Mouse (Mus musculus) layer of hippocampus, adult 8-10 months (tissue): ENCODE measurements at regions not wholly inside any gene's neighbourhood (a gene's known extent, or its start where the extent isn't known, plus 50 kb on each side); places are given as distances from the start of the nearest gene placed in this dataset.

Experiments
- DNase-seq, 2 experiments: peaks; one replicate each; pipeline ENCODE4 v3.0.0; 2022; ENCODE audit warnings: low spot score in 2 of 2

DNA sequence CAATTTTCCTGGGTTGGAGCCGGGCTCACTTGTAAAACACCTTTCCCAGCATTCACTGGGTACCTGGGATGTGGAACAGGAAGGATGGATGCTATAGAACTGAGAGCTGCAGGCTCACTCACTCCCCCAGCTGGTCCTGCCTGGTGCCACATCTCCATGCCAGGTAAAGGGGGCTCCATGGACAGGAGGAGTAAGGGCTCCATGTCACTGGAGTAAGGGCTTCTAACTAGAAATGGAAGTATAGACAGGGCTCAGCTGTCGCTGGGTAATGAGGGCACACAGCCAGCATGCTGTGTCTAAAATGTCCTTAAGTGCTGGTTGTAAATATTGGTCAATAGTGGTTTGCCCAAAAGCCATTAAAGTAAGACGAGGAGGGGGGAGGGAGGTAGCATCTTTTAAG, 99.4 kb upstream of the Gpr12 start:
- DNase-seq = no peak

DNA sequence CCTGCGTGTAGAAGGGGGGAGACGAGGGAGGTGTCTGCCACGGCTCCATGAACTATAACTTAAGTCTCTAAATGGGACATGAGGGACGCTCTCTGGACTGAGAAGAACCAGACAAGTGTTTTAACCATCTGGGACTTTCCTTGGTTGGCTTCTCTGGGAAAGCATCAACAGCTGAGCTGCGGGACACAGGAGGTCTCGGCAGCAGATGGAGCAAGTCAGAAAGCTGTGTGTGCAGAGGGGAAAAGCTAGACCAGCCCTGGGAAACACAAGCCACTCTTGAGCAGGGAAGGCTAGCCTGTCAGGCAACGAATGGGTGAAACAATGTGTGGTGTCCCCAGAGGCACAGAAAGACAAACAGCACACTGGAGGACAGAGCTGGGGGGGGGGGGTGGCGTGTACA, 98.5 kb upstream of the Gpr12 start:
- DNase-seq = no peak

GRCm38 (mm10) chr5:146682893-146683292, 97.9 kb upstream of the Gpr12 start:
- no peak for DNase-seq

- no peak for DNase-seq
Observed at GRCm38 (mm10) chr5:146681512-146681911, 96.5 kb upstream of the Gpr12 start.

DNA sequence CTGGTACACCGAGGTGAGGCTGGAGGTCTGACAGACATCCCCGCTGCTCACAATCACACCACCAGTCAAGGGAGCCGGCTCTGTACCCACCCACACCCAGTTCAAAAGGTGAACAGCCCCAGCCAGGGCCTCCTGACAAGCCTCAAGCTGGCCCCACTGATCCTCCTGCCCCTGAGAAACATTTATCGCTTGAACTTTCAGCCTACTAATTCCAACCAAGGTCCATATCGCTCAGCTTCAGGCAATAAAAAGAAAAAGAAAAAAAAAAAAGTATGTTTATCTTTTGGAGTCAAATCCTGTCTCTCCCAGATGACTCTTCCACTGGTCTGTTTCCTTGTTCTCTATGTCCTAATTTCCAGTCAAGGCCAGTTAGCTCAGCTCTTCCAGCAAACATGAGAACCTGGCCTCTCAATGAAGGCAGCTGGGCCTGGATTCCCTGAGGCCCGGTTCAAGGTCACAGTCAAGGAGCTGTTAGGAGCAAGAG, 94.2 kb upstream of the Gpr12 start:
- no peak for DNase-seq

DNA sequence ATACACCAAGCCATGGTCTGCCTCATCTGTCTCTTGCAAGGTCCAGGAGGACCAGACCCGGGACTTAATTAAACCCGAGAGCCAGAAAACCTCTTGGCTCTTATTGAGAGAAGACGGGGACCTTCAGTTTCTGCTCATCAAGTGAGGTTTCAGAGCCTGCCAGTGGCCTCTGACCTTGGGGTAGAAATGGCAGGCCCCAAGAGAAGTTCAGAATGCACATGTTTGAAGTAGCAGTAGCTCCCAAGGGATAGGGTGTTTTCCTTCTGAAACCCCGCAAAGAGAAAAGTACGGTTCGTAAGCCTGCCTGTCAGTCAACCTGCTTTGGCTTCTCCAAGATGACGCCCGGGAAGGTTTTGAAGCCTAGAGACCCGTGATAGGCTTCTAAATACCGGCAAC, 93.7 kb upstream of the Gpr12 start:
- no peak for DNase-seq

DNA sequence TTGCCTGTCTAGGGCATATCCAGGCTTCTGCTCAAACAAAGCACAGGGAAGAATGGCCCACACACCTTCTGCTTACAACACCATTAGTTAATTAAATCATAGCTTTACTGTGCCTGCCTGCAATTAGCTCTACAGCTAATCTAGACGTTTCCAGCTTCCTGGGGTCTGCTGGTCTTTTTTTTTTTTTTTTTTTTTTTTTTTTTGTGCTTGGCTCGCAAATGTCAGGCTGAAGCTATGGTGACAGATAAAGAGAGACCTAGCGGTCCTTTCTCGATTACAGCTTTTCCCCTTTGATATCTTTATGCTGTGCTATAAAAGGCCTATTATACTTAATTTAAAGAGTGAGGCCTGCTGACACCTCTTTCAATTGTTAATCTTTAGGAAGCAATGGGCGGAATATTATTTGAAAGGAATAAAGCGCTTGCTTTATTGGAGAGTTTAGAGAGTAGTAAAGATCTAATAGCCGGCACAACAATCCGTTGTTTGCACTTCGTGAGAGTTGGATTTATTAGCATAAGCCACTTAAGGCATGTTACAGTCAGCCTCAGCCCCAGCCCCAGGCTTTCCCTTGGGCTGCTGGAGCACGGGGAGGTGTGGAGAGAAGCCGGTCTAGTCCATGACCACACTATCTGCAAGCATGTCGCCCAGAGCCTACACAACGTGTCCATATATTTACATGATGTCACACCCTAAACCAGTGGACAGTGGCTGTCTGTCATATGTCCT, 93.2 kb upstream of the Gpr12 start:
- DNase-seq = no peak

- DNase-seq = no peak
Observed at GRCm38 (mm10) chr5:146677151-146677515, 92.1 kb upstream of the Gpr12 start.

- DNase-seq = no peak
Observed at GRCm38 (mm10) chr5:146676470-146677150, 91.6 kb upstream of the Gpr12 start.

- DNase-seq = no peak
Observed at GRCm38 (mm10) chr5:146675887-146676277, 90.8 kb upstream of the Gpr12 start.

DNA sequence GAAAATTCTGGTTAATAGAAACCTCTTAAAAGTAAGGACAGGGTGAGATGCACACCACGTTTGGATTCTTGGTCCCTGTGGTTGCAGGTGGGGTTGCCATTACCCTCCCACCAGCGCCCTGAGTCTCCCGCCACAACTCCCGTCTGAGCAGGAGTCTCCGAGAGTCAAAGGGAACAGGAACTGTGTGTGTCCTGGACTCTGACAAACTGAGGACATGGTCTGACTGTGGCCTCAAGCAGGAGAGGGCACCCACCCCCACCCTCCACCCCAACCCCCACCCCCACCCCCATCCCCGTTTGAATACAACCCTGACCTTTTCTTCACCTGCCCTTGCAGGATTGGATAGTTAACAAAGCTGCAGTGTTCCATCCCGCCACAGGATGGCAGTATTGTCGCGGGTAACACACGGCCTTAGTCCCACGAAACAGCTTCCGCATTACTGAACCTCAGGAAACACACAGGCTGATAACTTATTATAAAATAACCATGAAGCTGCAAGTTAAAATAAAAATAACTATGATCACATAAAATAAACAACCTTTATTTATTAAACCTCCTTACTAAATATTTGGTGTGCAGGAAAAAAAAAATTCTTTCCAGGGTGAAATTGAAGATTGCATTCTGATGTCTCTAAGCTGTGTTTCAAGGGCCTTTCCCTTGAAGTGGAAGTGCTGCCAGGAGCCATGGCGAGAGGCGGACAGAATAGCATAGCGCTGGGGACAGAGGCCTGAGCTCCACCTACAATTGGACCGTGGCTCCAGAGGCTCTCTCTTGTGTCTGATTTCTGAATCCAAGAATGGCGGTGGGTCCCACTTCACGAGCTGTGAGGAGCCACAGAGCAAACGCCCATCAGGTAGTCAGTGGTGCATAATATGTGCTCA, 90.2 kb upstream of the Gpr12 start:
- DNase-seq = peak; percentile 23 to 68

GRCm38 (mm10) chr5:146661751-146662150, 76.7 kb upstream of the Gpr12 start:
- no peak for DNase-seq

DNA sequence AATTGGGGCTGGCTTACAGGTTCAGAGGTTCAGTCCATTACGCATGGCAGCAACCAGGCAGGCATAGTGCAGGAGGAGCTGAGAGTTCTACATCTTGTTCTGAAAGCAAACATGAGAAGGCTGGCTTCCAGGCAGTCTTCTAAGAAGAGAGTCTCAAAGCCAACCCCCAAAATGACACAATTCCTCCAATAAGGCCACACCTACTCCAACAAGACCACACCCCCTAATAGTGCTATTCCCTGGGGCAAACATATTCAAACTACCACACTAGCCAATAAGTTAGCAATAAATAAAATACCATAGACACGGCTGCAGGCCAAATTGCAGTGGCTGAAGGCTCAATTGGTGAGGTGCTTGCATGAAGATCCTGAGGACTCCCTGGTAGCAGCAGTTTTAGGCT, 72.2 kb upstream of the Gpr12 start:
- no peak for DNase-seq

DNA sequence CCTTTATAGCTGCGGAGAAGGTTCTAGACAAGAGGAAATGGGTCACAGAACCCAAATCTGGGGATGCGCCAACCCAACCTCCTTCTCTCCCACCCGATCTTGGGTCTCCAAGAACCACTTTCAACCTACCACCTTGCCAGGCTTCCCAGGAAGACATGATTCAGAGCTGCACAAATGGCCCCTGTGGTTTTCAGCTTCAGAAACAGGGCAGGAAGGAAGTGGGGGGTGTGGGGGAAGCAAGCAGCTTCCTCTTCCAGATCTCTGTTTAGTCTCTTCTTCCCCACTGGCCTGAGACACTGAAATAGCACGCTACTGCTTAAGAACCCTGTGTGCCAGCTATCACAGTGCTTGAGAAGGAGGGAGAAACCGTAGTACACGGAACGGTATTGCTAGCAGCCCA, 70.4 kb upstream of the Gpr12 start:
- no peak for DNase-seq

GRCm38 (mm10) chr5:146653686-146654450, 68.8 kb upstream of the Gpr12 start:
- DNase-seq = no peak

DNA sequence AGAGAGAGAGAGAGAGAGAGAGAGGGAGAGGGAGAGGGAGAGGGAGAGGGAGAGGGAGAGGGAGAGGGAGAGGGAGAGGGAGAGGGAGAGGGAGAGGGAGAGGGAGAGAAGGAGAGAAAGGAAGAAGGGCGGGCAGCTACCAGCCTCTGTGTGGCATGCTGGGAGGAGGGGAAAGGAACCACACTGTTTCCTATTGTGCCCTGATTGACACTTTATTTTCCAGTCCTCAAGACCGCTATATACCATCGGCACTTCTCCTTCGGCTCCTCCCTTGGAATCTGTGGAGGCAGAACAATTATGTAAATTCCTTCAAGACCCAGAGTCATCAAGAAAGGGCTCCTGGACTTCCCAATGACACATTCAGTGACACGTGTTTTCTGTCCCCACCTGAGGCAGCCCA, 67.8 kb upstream of the Gpr12 start:
- no peak for DNase-seq

GRCm38 (mm10) chr5:146648519-146649060, 63.6 kb upstream of the Gpr12 start:
- DNase-seq = no peak

DNA sequence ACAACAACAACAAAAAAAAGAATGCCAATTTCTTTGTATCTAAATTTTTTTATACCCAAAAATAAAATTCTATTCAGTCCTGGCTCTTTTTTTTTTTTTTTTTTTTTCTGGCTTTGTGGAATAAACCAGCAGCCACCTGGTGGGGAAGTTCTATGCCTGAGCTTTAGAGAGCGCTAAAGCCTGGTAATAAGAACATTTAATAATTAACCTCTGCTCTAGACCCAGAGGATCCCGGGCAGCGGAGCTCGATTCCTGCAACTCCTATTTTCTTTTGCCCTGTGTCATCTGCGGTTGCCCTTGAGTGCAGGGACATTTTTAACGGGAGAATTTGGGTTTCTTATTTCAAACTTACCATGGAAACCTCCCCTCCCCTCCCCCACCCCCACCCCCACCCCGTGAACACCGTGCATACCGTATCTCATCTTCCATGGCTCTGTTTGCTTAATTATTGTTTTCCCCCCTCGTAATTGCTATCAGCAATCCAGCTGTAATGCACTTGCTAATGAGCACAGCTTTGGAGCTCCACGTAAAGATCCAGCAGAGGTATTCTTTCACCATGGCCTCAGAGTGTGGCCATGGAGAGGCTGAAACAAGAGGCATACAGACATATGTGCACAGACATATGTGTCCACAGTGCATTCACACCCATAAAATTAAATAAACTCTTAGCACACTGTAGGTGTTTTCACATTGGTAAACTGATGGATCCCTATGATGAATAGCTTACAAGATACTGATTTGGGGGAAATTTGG, 62.8 kb upstream of the Gpr12 start:
- no peak for DNase-seq

DNA sequence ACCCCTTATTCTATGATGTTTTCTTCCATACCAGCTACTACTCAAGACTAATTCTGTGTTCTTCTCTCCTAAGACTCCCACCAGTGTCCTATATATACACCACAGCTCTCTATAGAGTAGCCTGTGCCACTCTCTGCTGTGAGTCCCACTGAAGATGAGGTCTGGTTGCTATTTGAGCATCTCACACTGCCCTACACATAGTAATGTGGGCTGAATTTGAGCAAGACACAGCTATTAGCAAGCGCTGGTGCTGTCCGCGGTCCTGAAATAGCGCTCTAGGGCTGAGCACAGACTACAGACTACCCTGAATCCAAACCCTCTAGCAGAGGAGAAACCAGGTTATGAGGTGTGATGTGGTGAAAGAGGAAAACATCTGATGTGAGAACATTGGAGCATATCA, 59.5 kb upstream of the Gpr12 start:
- DNase-seq = no peak

DNA sequence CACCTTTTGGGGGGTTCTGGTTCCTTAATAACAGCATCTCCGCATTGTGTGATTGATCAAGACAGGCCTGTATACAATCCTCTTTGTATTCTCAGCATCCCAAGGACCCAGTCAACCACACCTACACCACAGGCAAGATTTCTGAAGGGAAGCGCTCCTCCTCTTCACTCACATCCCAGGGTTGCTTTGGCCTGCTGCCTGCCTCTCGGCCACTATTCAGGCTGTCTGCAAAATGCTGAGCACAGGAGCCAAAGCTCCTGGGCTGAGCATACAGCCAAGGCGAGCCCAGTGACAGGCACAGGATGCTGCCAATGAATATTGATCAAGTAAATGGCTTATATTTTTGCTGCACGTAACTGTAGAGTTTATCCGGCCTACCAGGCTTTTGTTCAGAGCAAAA, 56.9 kb upstream of the Gpr12 start:
- no peak for DNase-seq
